Comparison of ENCODE assay signal across 26 mouse cellular contexts in the genomic region with DNA sequence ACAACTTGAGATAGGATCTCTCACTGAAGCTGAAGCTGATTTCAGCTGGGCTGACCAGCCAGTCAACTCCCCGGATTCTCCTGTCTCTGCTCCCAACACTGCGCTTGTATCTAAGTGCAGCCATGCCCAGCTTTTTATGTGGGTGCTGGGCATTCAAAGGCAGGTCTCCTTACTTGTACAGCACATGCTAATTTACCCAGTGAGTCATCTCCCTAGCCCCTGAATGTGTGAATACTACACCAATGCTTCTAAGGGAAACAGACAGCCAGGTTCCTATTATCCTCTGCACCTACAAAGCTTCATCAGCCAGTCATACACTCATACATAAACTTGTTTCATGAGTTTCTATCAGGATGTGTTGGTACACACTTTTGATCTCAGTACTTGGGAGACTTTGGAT. TPM values are rescaled to one million over a fixed set of nuclear protein-coding genes. Genes with fewer than 3 reads are reported as not detected.
A peak's percentile ranks its signal among the peaks of the same experiment; 100 is the strongest.
DNase-seq lines count a peak whose midpoint lies in the region; ATAC-seq and TF ChIP-seq lines count a peak whose summit lies in the region.
"Had no signal": no experiment of that assay in that cellular context is flagged by ENCODE, and none has a peak within 500 bp of the region (broad histone marks: within the 10 kb centered on the region; RNA-seq: fewer than 3 reads in every experiment).

No protein-coding gene starts in this region.

- no peak overlapping the region for H3K4me2 ChIP-seq in intestine, embryonic 14.5 days (ENCODE audit: low read length)
- no peak overlapping the region for H3K4me2 ChIP-seq in intestine, embryonic 15.5 days (replicated peaks)

- intact Hi-C loops in heart, adult 2 months (cut with DNase I) = no loop called here

- no peak overlapping the region for H3K27ac ChIP-seq in heart, adult 2 months
- no peak overlapping the region for H3K27ac ChIP-seq in intestine, embryonic 14.5 days (ENCODE audit: low read depth)
- H3K27ac ChIP-seq in intestine, embryonic 15.5 days = no peak overlapping the region

- no peak overlapping the region for H3K9ac ChIP-seq in heart, adult 2 months (ENCODE audit: low read depth, low read length)
- no peak overlapping the region for H3K9ac ChIP-seq in intestine, embryonic 14.5 days (ENCODE audit: low read length)
- H3K9ac ChIP-seq in intestine, embryonic 15.5 days = no peak overlapping the region

- no peak for TF ChIP-seq CTCF in heart, adult 2 months (IDR thresholded peaks at IDR 0.05)

- H3K4me3 ChIP-seq in heart, adult 2 months = no peak overlapping the region
- H3K4me3 ChIP-seq in intestine, embryonic 14.5 days (ENCODE audit: low read depth, low read length) = no peak overlapping the region
- no peak overlapping the region for H3K4me3 ChIP-seq in intestine, embryonic 15.5 days (replicated peaks)

- no peaks in the 10 kb centered on the region for H3K4me1 ChIP-seq in heart, adult 2 months (ENCODE audit: control insufficient read depth, insufficient read depth, low read length)
- H3K4me1 ChIP-seq in intestine, embryonic 14.5 days (replicated peaks; ENCODE audit: control insufficient read depth, insufficient read depth, low read length) = no peaks in the 10 kb centered on the region
- no peaks in the 10 kb centered on the region for H3K4me1 ChIP-seq in intestine, embryonic 15.5 days (replicated peaks)

- H3K79me2 ChIP-seq in heart, adult 2 months (replicated peaks; ENCODE audit: control insufficient read depth, insufficient read depth, low read length) = 0 out of 2 replicates have a peak, but pooled peaks cover 2% of the 10 kb centered on the region

- no peak for DNase-seq in frontal cortex, postnatal 25 days (ENCODE audit: low spot score in 2 of 2)
- DNase-seq in heart, adult 11 months = peak; percentile 61
- no peak for DNase-seq in heart, adult 2 months
- DNase-seq in intestine, embryonic 14.5 days (ENCODE audit: low spot score) = peak; percentile 25
- peak; percentile 52 for DNase-seq in brain, adult 2 months (ENCODE audit: low read depth, low spot score)
- DNase-seq in Muller cell, postnatal 12 days (ENCODE audit: inconsistent ontology term) = no peak
- DNase-seq: adrenal gland, adult 2 months; adrenal gland, adult 8-10 months; adrenal gland, postnatal 10 days; adrenal gland, postnatal 14 days; adrenal gland, postnatal 25 days; adrenal gland, postnatal 36 days; B cell, adult 2 months; cerebellum, adult 11 months; cerebellum, adult 11-12 months; cerebellum, adult 18-20 months; cerebellum, adult 2 months had no signal

- no peak for TF ChIP-seq POLR2A in heart, adult 2 months (IDR thresholded peaks at IDR 0.05; ENCODE audit: insufficient read depth, low read depth, low read length)

- no peaks in the 10 kb centered on the region for H3K9me3 ChIP-seq in intestine, embryonic 14.5 days (ENCODE audit: control insufficient read depth, low read length)
- H3K9me3 ChIP-seq in intestine, embryonic 15.5 days = no peaks in the 10 kb centered on the region
- H3K9me3 ChIP-seq: G1E had no signal

- peak; percentile 76; the same call in 1 of the 2 replicates for ATAC-seq in frontal cortex, adult (ENCODE audit: low TSS enrichment)
- no peak for ATAC-seq in intestine, embryonic 14.5 days (replicated peaks; ENCODE audit: low FRiP score, low TSS enrichment, low read depth)
- no peak for ATAC-seq in intestine, embryonic 15.5 days
- ATAC-seq: activated CD4-positive, CD25-positive, alpha-beta regulatory T cell, adult 4 months; CD4-positive, CD25-positive, alpha-beta regulatory T cell, adult 4 months; Patski had no signal

- H3K36me3 ChIP-seq in heart, adult 2 months (ENCODE audit: control insufficient read depth, insufficient read depth, low read length) = peaks cover 12% of the 10 kb centered on the region
- H3K36me3 ChIP-seq in intestine, embryonic 14.5 days (ENCODE audit: control insufficient read depth, insufficient read depth, low read length) = peaks cover 99% of the 10 kb centered on the region
- peaks cover 56% of the 10 kb centered on the region for H3K36me3 ChIP-seq in intestine, embryonic 15.5 days

- no peak for TF ChIP-seq EP300 in heart, adult 2 months (IDR thresholded peaks at IDR 0.05; ENCODE audit: insufficient read depth, low read depth, low read length)

- WGBS in heart, adult 2 months = 94% methylated on average over 2 of the region's 2 CpGs
- WGBS in intestine, embryonic 14.5 days = 91% methylated on average over 2 of the region's 2 CpGs
- 89% methylated on average over 2 of the region's 2 CpGs for WGBS in intestine, embryonic 15.5 days

- no peaks in the 10 kb centered on the region for H3K27me3 ChIP-seq in heart, adult 2 months (ENCODE audit: control insufficient read depth, insufficient read depth, low read length)
- H3K27me3 ChIP-seq in intestine, embryonic 14.5 days (replicated peaks; ENCODE audit: control insufficient read depth, insufficient read depth, low read length) = no peaks in the 10 kb centered on the region
- no peaks in the 10 kb centered on the region for H3K27me3 ChIP-seq in intestine, embryonic 15.5 days (replicated peaks)
- H3K27me3 ChIP-seq: CH12.LX, Patski had no signal

RNA-seq across cellular contexts. Expression of a gene that starts 19.5 kb away (rescaled TPM):
- 1 to 10 TPM; 3.2 to 3.3 TPM for total RNA-seq in heart, adult 2 months (2021)
- 2.3 and 5.5 TPM in 2 replicates for polyA plus RNA-seq in heart, adult 2 months (2012; rRNA removed)
- not detected in 2 replicates for polyA plus RNA-seq in intestine, embryonic 14.5 days (2014; fragmentation: Nextera tagmentation; extraction: Ambion mirVana)
- polyA plus RNA-seq in intestine, embryonic 15.5 days (2015; fragmentation: Nextera tagmentation; extraction: Ambion mirVana) = not detected in 2 replicates
- polyA plus RNA-seq: activated CD4-positive, CD25-positive, alpha-beta regulatory T cell, adult 4 months; adrenal gland, adult 2 months; CD4-positive, CD25-positive, alpha-beta regulatory T cell, adult 4 months; G1E had no signal

RNA-seq across cellular contexts. Expression of a gene that starts 20.0 kb away (rescaled TPM):
- total RNA-seq in heart, adult 2 months (2021) = 10 to 100 TPM; 14.5 to 15.0 TPM
- polyA plus RNA-seq in heart, adult 2 months (2012; rRNA removed) = 2.5 and 6.2 TPM in 2 replicates
- 11.7 and 11.9 TPM in 2 replicates for polyA plus RNA-seq in intestine, embryonic 14.5 days (2014; fragmentation: Nextera tagmentation; extraction: Ambion mirVana)
- polyA plus RNA-seq in intestine, embryonic 15.5 days (2015; fragmentation: Nextera tagmentation; extraction: Ambion mirVana) = 4.4 and 5.0 TPM in 2 replicates

RNA-seq across cellular contexts. Expression of a gene that starts 31.1 kb away (rescaled TPM):
- total RNA-seq in heart, adult 2 months (2021) = 10 to 100 TPM; 65.6 to 70.2 TPM
- polyA plus RNA-seq in heart, adult 2 months (2012; rRNA removed) = 28.0 and 67.6 TPM in 2 replicates
- polyA plus RNA-seq in intestine, embryonic 14.5 days (2014; fragmentation: Nextera tagmentation; extraction: Ambion mirVana) = 765 and 782 TPM in 2 replicates
- 625 and 637 TPM in 2 replicates for polyA plus RNA-seq in intestine, embryonic 15.5 days (2015; fragmentation: Nextera tagmentation; extraction: Ambion mirVana)

RNA-seq across cellular contexts. Expression of a gene that starts 48.7 kb away (rescaled TPM):
- under 1 TPM; 0.36 to 0.73 TPM for total RNA-seq in heart, adult 2 months (2021)
- polyA plus RNA-seq in heart, adult 2 months (2012; rRNA removed) = 0.45 and 0.47 TPM in 2 replicates
- polyA plus RNA-seq in intestine, embryonic 14.5 days (2014; fragmentation: Nextera tagmentation; extraction: Ambion mirVana) = 0.45 and 0.89 TPM in 2 replicates
- 0.40 and 0.86 TPM in 2 replicates for polyA plus RNA-seq in intestine, embryonic 15.5 days (2015; fragmentation: Nextera tagmentation; extraction: Ambion mirVana)
- total RNA-seq: adrenal gland, postnatal 25 days; MEL had no signal
- polyA plus RNA-seq: C2C12, G1E had no signal

Comparison
In these comparisons a context has a peak if more than half of its experiments do, and no peak if none do; other contexts are left out.
1. DNase-seq: peak in heart, adult 11 months (single experiment), intestine, embryonic 14.5 days (single experiment) and brain, adult 2 months (single experiment); none in frontal cortex, postnatal 25 days (0 of 2), heart, adult 2 months (0 of 2) and Muller cell, postnatal 12 days (single experiment).